Comparison of ENCODE assay signal across 11 mouse cellular contexts in genomic region chr5:100929698-100930097, GRCm38 (mm10).
"Had no signal": no experiment of that assay in that cellular context is flagged by ENCODE, and none has a peak within 500 bp of the region (broad histone marks: within the 10 kb centered on the region; RNA-seq: fewer than 3 reads in every experiment).

No protein-coding gene starts in this region.

- DNase-seq: kidney, postnatal 10 days; kidney, postnatal 36 days; left cerebral cortex, postnatal 4 days; liver, postnatal 0 days; lung, embryonic 14.5 days; retina, postnatal 1 day; right cerebral cortex, postnatal 25 days; spleen, adult 18-20 months; thymus, postnatal 36 days had no signal

- ATAC-seq: liver, postnatal 0 days; lung, postnatal 0 days; midbrain, embryonic 15.5 days had no signal
